Mouse (Mus musculus) embryonic facial prominence, embryonic 12.5 days (tissue): Measurements from ENCODE around the gene Tgm2. TPM values are rescaled to one million over a fixed set of nuclear protein-coding genes. Genes with fewer than 3 reads are reported as not detected.

Experiments
- ATAC-seq: fragments of 200-750 bp; cut with Nextera tagmentation; 2 replicates; pipeline ENCODE4 v1.8.0; 2017; ENCODE audit not compliant: insufficient number of reproducible peaks, insufficient read depth, low FRiP score, low TSS enrichment
- H3K27ac ChIP-seq: fragments of 300-500 bp; sonication (generic); 2 replicates; pipeline ENCODE4 v1.5.1; 2016; ENCODE audit warnings: mild to moderate bottlenecking
- H3K27me3 ChIP-seq: fragments of 300-500 bp; sonication (generic); 2 replicates; pipeline ENCODE4 v1.6.1; 2016; ENCODE audit warnings: mild to moderate bottlenecking, moderate library complexity
- H3K36me3 ChIP-seq: fragments of 300-500 bp; sonication (generic); 2 replicates; pipeline ENCODE4 v1.6.1; 2016; ENCODE audit warnings: mild to moderate bottlenecking
- H3K4me1 ChIP-seq: fragments of 300-500 bp; sonication (generic); 2 replicates; pipeline ENCODE4 v1.6.1; 2016
- H3K4me2 ChIP-seq: fragments of 300-500 bp; sonication (generic); replicated peaks from 2 replicates; pipeline ENCODE4 v1.6.1; 2016; ENCODE audit warnings: mild to moderate bottlenecking, moderate library complexity
- H3K4me3 ChIP-seq: fragments of 300-500 bp; sonication (generic); 2 replicates; pipeline ENCODE4 v1.5.1; 2016; ENCODE audit warnings: mild to moderate bottlenecking
- H3K9ac ChIP-seq: fragments of 300-500 bp; sonication (generic); 2 replicates; pipeline ENCODE4 v1.6.1; 2016; ENCODE audit warnings: mild to moderate bottlenecking, moderate library complexity
- H3K9me3 ChIP-seq: fragments of 300-500 bp; sonication (generic); 2 replicates; pipeline ENCODE4 v1.6.1; 2016; ENCODE audit warnings: mild to moderate bottlenecking, moderate library complexity
- WGBS: fragments of 180-500 bp; shearing (Covaris S2); methylation state at CpG from one replicate; pipeline ENCODE4 v1.1.7; 2016; 5-methylcytosine and 5-hydroxymethylcytosine counted together
- polyA plus RNA-seq: library from polyadenylated mRNA; unstranded; fragments of >200 nt; fragmentation: Nextera tagmentation; extraction: Ambion mirVana; gene quantifications from 2 replicates; pipeline ENCODE4 v1.2.1, GENCODE M21; 2016

Tgm2 gene
- polyA plus RNA-seq, 1 experiment from 2014 or later: 7.7 TPM

DNA sequence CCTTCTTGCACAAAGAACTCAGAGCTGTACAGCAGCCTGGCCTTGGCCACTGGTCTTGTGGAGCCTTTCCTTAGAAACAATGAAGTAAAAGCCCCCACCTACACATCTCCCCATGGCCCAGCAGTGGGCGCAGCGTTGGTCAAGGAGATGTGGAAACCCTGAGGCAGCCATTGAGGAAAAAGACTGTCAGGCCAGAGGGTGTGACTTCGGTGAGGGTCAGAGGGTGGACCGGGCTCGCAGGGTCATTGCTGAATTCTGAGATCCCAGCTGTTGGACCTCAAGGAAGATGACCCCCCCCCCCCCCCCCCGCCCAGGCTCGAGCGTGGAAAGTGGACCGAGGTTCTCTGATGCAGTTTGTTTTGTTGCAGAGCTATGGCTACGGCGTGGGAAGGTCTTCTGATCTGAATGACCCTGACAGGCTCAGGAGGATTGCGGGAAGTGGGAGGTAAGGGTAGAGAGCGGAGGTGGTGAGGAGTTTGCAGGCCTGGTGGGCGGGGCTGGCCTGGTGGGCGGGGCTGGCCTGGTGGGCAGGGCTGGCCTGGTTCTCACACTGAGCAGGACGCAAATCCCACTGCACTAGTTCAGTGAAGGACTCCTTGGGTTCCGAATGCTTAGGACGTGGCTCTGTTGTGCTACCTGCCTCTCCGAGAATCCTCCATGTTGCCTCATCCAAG is 32.6 kb upstream of the Tgm2 start:
- no peaks in the 10 kb centered on the region for H3K27me3 ChIP-seq
- no peaks in the 10 kb centered on the region for H3K9me3 ChIP-seq
- 0 out of 2 replicates have a peak, but pooled peaks cover 5% of the 10 kb centered on the region for H3K4me1 ChIP-seq
- H3K4me2 ChIP-seq: peak overlapping the region; percentile 56
- peak overlapping the region; percentile 36; the same call in 1 of the 2 replicates for H3K9ac ChIP-seq
- H3K36me3 ChIP-seq: no peaks in the 10 kb centered on the region
- H3K27ac ChIP-seq: no peak overlapping the region
- WGBS: 10% methylated on average over 18 of the region's 19 CpGs
- H3K4me3 ChIP-seq: peak overlapping the region; percentile 34
- peak; percentile 79; the same call in 1 of the 2 replicates for ATAC-seq

DNA sequence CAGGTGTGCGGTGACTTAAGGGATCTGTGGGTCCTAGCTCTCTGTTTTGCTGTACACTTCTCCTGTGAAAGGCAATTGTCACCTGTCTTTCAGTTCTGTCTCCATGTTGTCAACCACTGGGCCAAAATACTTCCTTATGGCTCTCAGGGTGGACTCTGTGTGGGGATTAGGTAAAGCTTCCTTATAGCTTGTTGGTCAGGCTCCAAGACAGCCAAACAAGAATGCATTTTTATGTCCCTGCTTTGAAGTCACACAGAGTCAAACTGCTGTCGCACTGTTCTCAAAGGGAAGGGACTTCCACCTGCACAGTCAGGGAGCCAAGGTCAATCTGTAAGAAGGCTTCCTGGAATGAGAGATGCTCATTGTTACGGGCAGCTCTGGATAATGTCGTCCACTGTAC is 31.9 kb upstream of the Tgm2 start:
- no peak for ATAC-seq
- no peak overlapping the region for H3K4me2 ChIP-seq
- no peak overlapping the region for H3K4me3 ChIP-seq
- no peak overlapping the region for H3K27ac ChIP-seq
- no peaks in the 10 kb centered on the region for H3K27me3 ChIP-seq
- H3K9ac ChIP-seq: no peak overlapping the region
- WGBS: 85% methylated on average over 4 of the region's 4 CpGs
- H3K36me3 ChIP-seq: no peaks in the 10 kb centered on the region
- H3K9me3 ChIP-seq: no peaks in the 10 kb centered on the region
- 0 out of 2 replicates have a peak, but pooled peaks cover 5% of the 10 kb centered on the region for H3K4me1 ChIP-seq

DNA sequence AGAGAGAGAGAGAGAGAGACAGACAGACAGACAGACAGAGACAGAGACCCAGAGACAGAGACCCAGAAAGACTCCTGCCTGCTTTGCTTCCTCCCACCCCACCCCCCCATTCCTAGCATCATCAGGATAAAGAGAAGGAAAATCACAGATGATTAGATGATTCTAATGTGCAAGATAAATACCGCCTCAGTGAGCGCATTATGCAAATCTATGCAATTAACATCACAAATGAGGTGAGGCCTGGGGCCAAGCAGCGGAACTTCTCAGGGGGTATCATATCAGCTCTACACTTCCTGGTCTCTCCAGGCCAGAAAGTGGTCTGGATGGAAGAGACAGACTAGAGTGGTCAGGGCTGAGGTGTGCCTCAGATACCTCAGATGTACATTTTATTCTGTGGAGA is 31.3 kb upstream of the Tgm2 start:
- no peaks in the 10 kb centered on the region for H3K27me3 ChIP-seq
- H3K27ac ChIP-seq: no peak overlapping the region
- H3K4me1 ChIP-seq: 0 out of 2 replicates have a peak, but pooled peaks cover 5% of the 10 kb centered on the region
- 58% methylated on average over 3 of the region's 3 CpGs for WGBS
- no peaks in the 10 kb centered on the region for H3K9me3 ChIP-seq
- no peak overlapping the region for H3K4me3 ChIP-seq
- H3K36me3 ChIP-seq: no peaks in the 10 kb centered on the region
- no peak overlapping the region for H3K4me2 ChIP-seq
- no peak for ATAC-seq
- no peak overlapping the region for H3K9ac ChIP-seq

DNA sequence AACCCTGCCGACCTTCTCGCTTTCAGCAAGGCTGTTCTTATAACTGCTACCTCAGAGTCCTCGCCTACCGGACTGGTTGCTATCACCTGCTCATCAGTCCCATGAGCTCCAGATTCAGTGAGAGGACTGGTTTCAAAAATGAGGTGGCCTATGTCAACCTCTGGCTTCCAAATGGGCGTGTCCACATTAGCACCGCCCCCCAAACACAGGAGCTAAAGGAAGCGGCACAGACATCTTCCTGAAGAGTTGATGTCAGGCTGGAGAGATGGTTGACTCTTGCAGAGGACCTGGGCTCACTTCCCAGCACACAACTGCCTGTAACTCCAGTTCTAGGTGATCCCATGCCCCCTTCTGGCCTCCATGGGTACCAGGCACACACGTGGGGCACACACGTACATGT is 30.5 kb upstream of the Tgm2 start:
- ATAC-seq: no peak
- WGBS: 89% methylated on average over 9 of the region's 9 CpGs
- Histone ChIP-seq H3K9ac (no peak overlapping the region), H3K27ac (no peak overlapping the region), H3K4me2 (no peak overlapping the region), H3K4me1 (0 out of 2 replicates have a peak, but pooled peaks cover 5% of the 10 kb centered on the region), H3K4me3 (no peak overlapping the region), H3K9me3 (no peaks in the 10 kb centered on the region), H3K36me3 (no peaks in the 10 kb centered on the region), H3K27me3 (no peaks in the 10 kb centered on the region)

DNA sequence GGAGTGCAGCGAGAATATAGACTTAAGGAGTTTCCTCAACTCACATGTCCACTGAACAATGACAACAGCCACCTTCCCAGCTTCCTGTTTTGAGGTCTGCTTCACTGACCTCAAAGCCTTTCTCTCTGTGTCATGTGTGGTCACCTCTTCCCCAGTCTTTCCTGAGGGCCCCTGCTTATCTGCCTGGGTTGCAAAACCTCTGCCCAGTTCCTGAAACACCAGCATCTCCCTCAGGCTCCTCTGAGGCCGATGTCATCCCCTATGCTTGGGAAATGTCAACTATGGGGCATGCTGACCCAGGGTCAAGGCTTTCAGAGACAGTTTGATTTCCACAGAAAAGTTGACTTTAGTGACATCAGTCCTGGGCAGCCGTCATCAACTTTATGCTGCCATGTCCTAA is 29.2 kb upstream of the Tgm2 start:
- Histone ChIP-seq H3K4me3 (no peak overlapping the region), H3K4me2 (no peak overlapping the region), H3K4me1 (0 out of 2 replicates have a peak, but pooled peaks cover 5% of the 10 kb centered on the region), H3K9me3 (no peaks in the 10 kb centered on the region), H3K36me3 (no peaks in the 10 kb centered on the region), H3K9ac (no peak overlapping the region), H3K27ac (no peak overlapping the region), H3K27me3 (no peaks in the 10 kb centered on the region)
- 72% methylated on average over 3 of the region's 3 CpGs for WGBS
- no peak for ATAC-seq

DNA sequence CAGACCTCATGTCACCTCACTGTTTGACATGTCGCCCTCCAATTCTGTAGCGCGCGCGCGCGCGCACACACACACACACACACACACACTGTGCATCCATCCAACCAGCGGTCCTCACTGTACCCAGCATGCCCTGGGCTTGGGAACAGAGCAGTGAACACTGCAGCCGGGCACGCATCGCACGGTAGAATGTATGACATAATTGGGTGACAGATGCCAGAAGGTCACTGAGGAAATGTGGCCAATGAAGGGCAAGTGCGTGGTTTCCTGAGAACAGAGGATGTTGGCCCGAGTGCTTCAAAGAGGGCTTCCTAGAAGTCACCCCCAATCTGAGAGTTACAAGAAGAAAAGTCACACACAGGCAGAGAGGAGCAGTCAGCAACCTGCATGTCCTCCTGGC is 28.7 kb upstream of the Tgm2 start:
- Histone ChIP-seq H3K27ac (no peak overlapping the region), H3K9me3 (no peaks in the 10 kb centered on the region), H3K27me3 (no peaks in the 10 kb centered on the region), H3K9ac (no peak overlapping the region), H3K4me2 (no peak overlapping the region), H3K4me3 (no peak overlapping the region), H3K36me3 (no peaks in the 10 kb centered on the region), H3K4me1 (0 out of 2 replicates have a peak, but pooled peaks cover 5% of the 10 kb centered on the region)
- 87% methylated on average over 15 of the region's 15 CpGs for WGBS
- ATAC-seq: no peak

DNA sequence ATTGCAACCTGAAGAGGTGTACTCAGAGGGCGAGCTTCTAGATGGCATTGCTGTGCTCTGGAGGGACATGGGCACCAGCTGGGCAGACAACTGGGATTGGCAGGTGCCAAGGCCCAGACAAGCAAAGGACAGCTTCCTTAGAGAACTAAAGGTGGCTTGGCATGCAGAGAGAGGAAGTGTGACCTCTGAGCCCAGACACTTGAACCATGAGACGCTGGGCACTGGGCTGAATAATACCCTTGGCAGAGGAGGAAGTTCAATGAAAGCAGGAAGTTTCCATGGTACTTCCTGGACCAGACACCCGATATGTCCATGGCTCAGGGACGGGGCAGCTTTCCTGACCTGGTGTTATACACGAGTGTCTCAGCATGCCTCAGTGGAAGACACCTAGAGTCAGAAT is 28.2 kb upstream of the Tgm2 start:
- ATAC-seq: no peak
- Histone ChIP-seq H3K27me3 (no peaks in the 10 kb centered on the region), H3K9me3 (no peaks in the 10 kb centered on the region), H3K36me3 (no peaks in the 10 kb centered on the region), H3K4me2 (no peak overlapping the region), H3K9ac (no peak overlapping the region), H3K4me1 (peaks cover 3% of the 10 kb centered on the region; the same call in 1 of the 2 replicates), H3K4me3 (no peak overlapping the region), H3K27ac (no peak overlapping the region)
- 71% methylated on average over 5 of the region's 5 CpGs for WGBS

DNA sequence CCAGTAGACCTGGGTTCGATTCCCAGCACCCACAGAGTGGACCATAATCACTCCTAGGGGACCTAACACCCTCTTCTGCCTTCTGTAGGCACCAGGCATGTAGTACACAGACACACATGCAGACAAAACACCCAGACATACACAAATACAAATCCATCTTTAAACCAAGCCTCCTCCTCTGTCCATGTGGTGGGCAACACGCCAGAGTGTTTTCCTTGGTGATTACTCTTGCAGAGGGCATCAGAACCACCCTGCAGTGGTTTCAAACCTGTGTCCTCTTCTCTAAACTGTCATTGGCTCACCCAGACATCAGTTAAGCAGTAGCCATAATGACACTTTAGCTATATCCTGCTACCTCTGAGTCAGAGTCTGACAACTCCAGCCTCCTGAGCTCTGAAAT is 24.2 kb upstream of the Tgm2 start:
- H3K27me3 ChIP-seq: no peaks in the 10 kb centered on the region
- H3K36me3 ChIP-seq: no peaks in the 10 kb centered on the region
- no peak overlapping the region for H3K27ac ChIP-seq
- peaks cover 8% of the 10 kb centered on the region; the same call in 1 of the 2 replicates for H3K4me1 ChIP-seq
- ATAC-seq: no peak
- no peak overlapping the region for H3K9ac ChIP-seq
- WGBS: 84% methylated on average over 2 of the region's 2 CpGs
- no peak overlapping the region for H3K4me3 ChIP-seq
- H3K4me2 ChIP-seq: no peak overlapping the region
- no peaks in the 10 kb centered on the region for H3K9me3 ChIP-seq

DNA sequence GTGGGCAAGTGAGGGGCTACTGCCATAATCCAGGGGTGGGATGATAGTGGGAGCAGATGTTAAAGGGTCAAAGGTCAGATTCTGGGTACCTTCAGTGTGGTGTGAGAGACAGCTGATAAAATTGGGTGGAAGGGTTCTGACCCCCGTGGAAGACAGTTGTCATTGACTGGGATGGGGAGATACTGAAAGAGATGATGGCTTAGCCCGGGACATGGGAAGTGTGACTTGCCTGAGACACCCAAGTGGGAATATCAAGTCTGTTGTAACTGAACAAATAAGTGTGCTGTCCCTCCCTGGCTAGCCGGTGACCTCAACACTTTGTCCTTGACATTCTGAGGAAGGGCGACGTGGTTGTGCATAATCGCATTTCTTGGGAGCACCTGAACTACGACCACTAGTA is 23.5 kb upstream of the Tgm2 start:
- Histone ChIP-seq H3K4me3 (no peak overlapping the region), H3K4me2 (no peak overlapping the region)
- no peak for ATAC-seq

DNA sequence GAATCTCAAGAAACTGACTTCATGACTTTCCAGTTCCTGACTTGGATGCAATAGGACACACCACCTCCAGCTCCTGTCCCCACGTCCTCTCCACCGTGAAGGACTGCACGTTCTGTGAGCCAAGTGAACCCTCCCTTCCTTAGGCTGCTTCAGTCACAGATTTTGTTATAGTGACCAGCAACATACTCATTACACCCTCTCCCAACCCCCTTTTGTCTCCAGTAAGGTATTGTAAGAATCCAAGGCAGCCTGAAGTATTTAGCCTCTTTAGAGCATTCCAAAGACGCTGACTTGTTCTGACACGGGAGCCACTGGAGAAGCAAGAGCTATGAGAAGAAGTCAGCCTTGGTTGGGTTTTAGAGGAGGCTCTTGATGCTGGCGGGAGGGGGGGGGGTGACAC is 23.1 kb upstream of the Tgm2 start:
- Histone ChIP-seq H3K9me3 (no peaks in the 10 kb centered on the region), H3K27ac (no peak overlapping the region), H3K4me3 (no peak overlapping the region), H3K27me3 (no peaks in the 10 kb centered on the region), H3K4me2 (no peak overlapping the region), H3K9ac (no peak overlapping the region), H3K36me3 (no peaks in the 10 kb centered on the region), H3K4me1 (peaks cover 8% of the 10 kb centered on the region; the same call in 1 of the 2 replicates)
- ATAC-seq: no peak
- WGBS: 80% methylated on average over 6 of the region's 6 CpGs

More for the DNA sequence above, 23.5 kb upstream of the Tgm2 start:
- H3K9me3 ChIP-seq: no peaks in the 10 kb centered on the region
- no peaks in the 10 kb centered on the region for H3K36me3 ChIP-seq
- peaks cover 8% of the 10 kb centered on the region; the same call in 1 of the 2 replicates for H3K4me1 ChIP-seq
- H3K27me3 ChIP-seq: no peaks in the 10 kb centered on the region
- WGBS: 86% methylated on average over 7 of the region's 7 CpGs
- H3K27ac ChIP-seq: no peak overlapping the region
- no peak overlapping the region for H3K9ac ChIP-seq

DNA sequence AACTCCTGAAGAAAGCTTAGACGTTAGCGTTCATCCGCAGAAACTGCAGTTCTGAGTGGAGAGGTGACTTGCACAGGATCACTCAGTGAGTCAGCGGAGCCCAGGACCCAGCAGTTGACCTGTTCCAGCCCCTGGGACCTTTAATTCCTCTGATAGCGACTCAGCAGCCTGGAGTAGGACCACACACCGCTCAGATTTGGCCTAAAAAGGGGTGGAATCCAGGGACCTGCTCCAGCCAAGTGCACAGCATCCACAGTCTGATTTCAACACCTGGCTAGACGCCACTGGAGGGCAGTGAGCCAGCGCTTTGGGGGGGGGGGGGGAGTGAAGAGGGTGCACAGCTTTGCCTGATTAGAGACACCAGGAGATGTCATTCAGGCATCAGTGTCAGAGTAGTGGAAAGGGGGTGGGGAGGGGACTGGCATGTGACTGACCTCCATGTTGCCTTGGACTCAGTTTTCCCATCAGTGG is 22.5 kb upstream of the Tgm2 start:
- H3K4me1 ChIP-seq: peaks cover 8% of the 10 kb centered on the region; the same call in 1 of the 2 replicates
- 73% methylated on average over 8 of the region's 8 CpGs for WGBS
- no peak overlapping the region for H3K4me3 ChIP-seq

DNA sequence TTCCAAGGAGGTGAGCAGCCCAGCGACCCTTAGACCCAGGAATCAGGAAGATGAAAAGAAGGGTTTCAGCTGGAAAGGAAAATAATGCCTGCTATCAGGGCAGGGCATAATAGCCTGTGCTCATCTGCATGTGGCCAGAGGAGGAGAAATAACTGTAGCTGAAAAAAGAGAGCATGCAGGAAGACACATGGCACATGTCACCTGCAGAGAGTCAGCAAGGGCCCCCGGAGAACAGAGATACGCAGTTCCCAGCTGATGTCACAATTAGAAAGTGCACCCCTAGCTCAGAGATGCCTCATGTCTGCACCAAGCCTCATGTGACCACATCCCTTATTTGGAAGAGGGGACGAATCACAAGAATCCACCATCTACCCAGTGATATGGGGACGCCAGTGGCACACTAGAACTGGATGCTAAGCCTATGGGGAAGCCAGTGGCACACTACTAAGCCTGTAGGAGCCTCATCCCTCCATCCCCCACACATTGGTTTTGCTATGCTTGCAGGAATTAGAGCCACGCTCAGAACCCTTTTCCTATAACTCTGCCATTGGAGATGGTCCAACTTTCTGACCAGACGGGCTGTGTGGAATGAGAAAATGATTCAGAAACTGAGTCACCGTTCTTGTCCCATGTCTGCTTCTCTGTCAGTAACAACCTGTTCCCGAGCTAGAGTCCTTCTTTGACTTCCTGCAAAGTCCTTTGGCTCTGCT is 21.4 kb upstream of the Tgm2 start:
- 73% methylated on average over 9 of the region's 9 CpGs for WGBS
- Histone ChIP-seq H3K27ac (no peak overlapping the region), H3K27me3 (no peaks in the 10 kb centered on the region), H3K36me3 (no peaks in the 10 kb centered on the region), H3K4me1 (peaks cover 8% of the 10 kb centered on the region; the same call in 1 of the 2 replicates), H3K9me3 (no peaks in the 10 kb centered on the region), H3K4me3 (no peak overlapping the region), H3K4me2 (no peak overlapping the region), H3K9ac (no peak overlapping the region)
- no peak for ATAC-seq

More for the DNA sequence above, 22.5 kb upstream of the Tgm2 start:
- no peaks in the 10 kb centered on the region for H3K9me3 ChIP-seq
- no peak overlapping the region for H3K27ac ChIP-seq
- H3K4me2 ChIP-seq: no peak overlapping the region
- H3K9ac ChIP-seq: no peak overlapping the region
- H3K27me3 ChIP-seq: no peaks in the 10 kb centered on the region
- ATAC-seq: no peak
- H3K36me3 ChIP-seq: no peaks in the 10 kb centered on the region
